Mouse (Mus musculus) small intestine, adult 2 months (tissue): ENCODE measurements around the gene Pip5k1c.

ENCODE experiments used
- CTCF ChIP-seq: fragments of 200-500 bp; IDR thresholded peaks from 2 replicates; pipeline ENCODE4 v1.5.1; 2012; ENCODE audit warnings: low read depth, mild to moderate bottlenecking, control low read depth, inconsistent platforms, low read length, moderate library complexity, mixed read lengths; ENCODE audit not compliant: insufficient replicate concordance, insufficient read length; ENCODE audit errors: extremely low read depth
- POLR2A ChIP-seq: fragments of 200-500 bp; IDR thresholded peaks from 2 replicates; pipeline ENCODE4 v1.6.1; 2012; ENCODE audit warnings: low read depth, mild to moderate bottlenecking, control low read depth, inconsistent platforms, low read length, moderate library complexity

- TF ChIP-seq CTCF (no peak), POLR2A (no peak)
Measured at GRCm38 (mm10) chr10:81244146-81244545, 48.6 kb upstream of the Pip5k1c start.
